Mouse (Mus musculus) limb, embryonic 13.5 days (tissue): Measurements from ENCODE around the gene Sh3d19. TPM values are rescaled to one million over a fixed set of nuclear protein-coding genes. Genes with fewer than 3 reads are reported as not detected.
A peak's percentile ranks its signal among the peaks of the same experiment; 100 is the strongest.

Experiments used
- ATAC-seq: fragments of 200-750 bp; cut with Nextera tagmentation; 2 replicates; pipeline ENCODE4 v1.8.0; 2017; ENCODE audit warnings: low read depth, moderate number of reproducible peaks, moderate TSS enrichment; ENCODE audit not compliant: low FRiP score
- H3K27ac ChIP-seq: fragments of 300-500 bp; sonication (generic); 2 replicates; pipeline ENCODE4 v1.5.1; 2015; ENCODE audit warnings: inconsistent platforms, mild to moderate bottlenecking, moderate library complexity
- H3K27me3 ChIP-seq: fragments of 300-500 bp; sonication (generic); 2 replicates; pipeline ENCODE4 v1.6.1; 2015; ENCODE audit warnings: mild to moderate bottlenecking, inconsistent platforms
- H3K36me3 ChIP-seq: fragments of 300-500 bp; sonication (generic); 2 replicates; pipeline ENCODE4 v1.6.1; 2015; ENCODE audit warnings: inconsistent platforms, mild to moderate bottlenecking, moderate library complexity
- H3K4me1 ChIP-seq: fragments of 300-500 bp; sonication (generic); 2 replicates; pipeline ENCODE4 v1.6.1; 2015; ENCODE audit warnings: inconsistent platforms
- H3K4me2 ChIP-seq: fragments of 300-500 bp; sonication (generic); replicated peaks from 2 replicates; pipeline ENCODE4 v1.6.1; 2015; ENCODE audit warnings: inconsistent platforms, mild to moderate bottlenecking, moderate library complexity
- H3K4me3 ChIP-seq: fragments of 300-500 bp; sonication (generic); 2 replicates; pipeline ENCODE4 v1.5.1; 2015; ENCODE audit warnings: moderate library complexity, mild to moderate bottlenecking, inconsistent platforms
- H3K9ac ChIP-seq: fragments of 300-500 bp; sonication (generic); 2 replicates; pipeline ENCODE4 v1.6.1; 2015; ENCODE audit warnings: mild to moderate bottlenecking, inconsistent platforms
- H3K9me3 ChIP-seq: fragments of 300-500 bp; sonication (generic); 2 replicates; pipeline ENCODE4 v1.6.1; 2016; ENCODE audit warnings: inconsistent platforms
- WGBS: fragments of 180-500 bp; shearing (Covaris S2); methylation state at CpG from one replicate; pipeline ENCODE4 v1.1.7; 2015; 5-methylcytosine and 5-hydroxymethylcytosine counted together
- polyA plus RNA-seq: library from polyadenylated mRNA; unstranded; fragments of >200 nt; fragmentation: Nextera tagmentation; extraction: Ambion mirVana; gene quantifications from 2 replicates; pipeline ENCODE4 v1.2.1, GENCODE M21; 2015

Sh3d19 gene
- polyA plus RNA-seq, 1 experiment from 2014 or later, result 18.6 TPM

- no peak overlapping the region for H3K27ac ChIP-seq
- no peaks in the 10 kb centered on the region for H3K9me3 ChIP-seq
- H3K27me3 ChIP-seq, result no peaks in the 10 kb centered on the region
- no peak for ATAC-seq
- no peak overlapping the region for H3K9ac ChIP-seq
- no peak overlapping the region for H3K4me3 ChIP-seq
- 89% methylated on average over 6 of the region's 6 CpGs for WGBS
- no peak overlapping the region for H3K4me2 ChIP-seq
- peaks cover 54% of the 10 kb centered on the region for H3K36me3 ChIP-seq
- 0 out of 2 replicates have a peak, but pooled peaks cover 4% of the 10 kb centered on the region for H3K4me1 ChIP-seq
Observed at GRCm38 (mm10) chr3:86134939-86135638, 164.2 kb downstream of the Sh3d19 start.

GRCm38 (mm10) chr3:86135886-86136563 lies 165.1 kb downstream of the Sh3d19 start:
- no peaks in the 10 kb centered on the region for H3K27me3 ChIP-seq
- no peaks in the 10 kb centered on the region for H3K9me3 ChIP-seq
- H3K27ac ChIP-seq, result no peak overlapping the region
- H3K4me3 ChIP-seq, result no peak overlapping the region
- peaks cover 63% of the 10 kb centered on the region for H3K36me3 ChIP-seq
- H3K4me1 ChIP-seq, result peaks cover 13% of the 10 kb centered on the region
- no peak overlapping the region for H3K4me2 ChIP-seq
- 89% methylated on average over 6 of the region's 6 CpGs for WGBS
- no peak overlapping the region for H3K9ac ChIP-seq
- no peak for ATAC-seq

GRCm38 (mm10) chr3:86136936-86137574 lies 166.1 kb downstream of the Sh3d19 start:
- 92% methylated on average over 6 of the region's 6 CpGs for WGBS

GRCm38 (mm10) chr3:86139660-86140059 lies 168.8 kb downstream of the Sh3d19 start:
- Histone ChIP-seq H3K27me3 (no peaks in the 10 kb centered on the region), H3K9me3 (no peaks in the 10 kb centered on the region), H3K27ac (no peak overlapping the region), H3K9ac (no peak overlapping the region), H3K4me3 (no peak overlapping the region), H3K4me1 (peaks cover 25% of the 10 kb centered on the region), H3K36me3 (peaks cover 62% of the 10 kb centered on the region), H3K4me2 (no peak overlapping the region)
- no peak for ATAC-seq
- WGBS, result 94% methylated on average over 4 of the region's 4 CpGs

More at GRCm38 (mm10) chr3:86136936-86137574, 166.1 kb downstream of the Sh3d19 start:
- ATAC-seq, result no peak
- Histone ChIP-seq H3K4me3 (no peak overlapping the region), H3K27ac (no peak overlapping the region), H3K9ac (no peak overlapping the region), H3K36me3 (peaks cover 64% of the 10 kb centered on the region), H3K4me2 (no peak overlapping the region), H3K27me3 (no peaks in the 10 kb centered on the region), H3K4me1 (peaks cover 17% of the 10 kb centered on the region), H3K9me3 (no peaks in the 10 kb centered on the region)

GRCm38 (mm10) chr3:86141366-86141765 lies 170.5 kb downstream of the Sh3d19 start:
- Histone ChIP-seq H3K9ac (peak overlapping the region; percentile 100), H3K27me3 (no peaks in the 10 kb centered on the region), H3K36me3 (peaks cover 45% of the 10 kb centered on the region), H3K4me1 (peaks cover 25% of the 10 kb centered on the region), H3K27ac (peak overlapping the region; percentile 61; the same call in 1 of the 2 replicates), H3K4me3 (peak overlapping the region; percentile 96), H3K9me3 (no peaks in the 10 kb centered on the region), H3K4me2 (peak overlapping the region; percentile 88)
- 9% methylated on average over 7 of the region's 7 CpGs for WGBS
- ATAC-seq, result no peak

GRCm38 (mm10) chr3:86141886-86142262 lies 171.0 kb downstream of the Sh3d19 start:
- Histone ChIP-seq H3K4me2 (peak overlapping the region; percentile 88), H3K4me1 (peaks cover 25% of the 10 kb centered on the region), H3K27me3 (no peaks in the 10 kb centered on the region), H3K27ac (peak overlapping the region; percentile 88), H3K4me3 (peak overlapping the region; percentile 96), H3K9me3 (no peaks in the 10 kb centered on the region), H3K9ac (peak overlapping the region; percentile 100), H3K36me3 (peaks cover 40% of the 10 kb centered on the region)
- ATAC-seq, result peak; percentile 24; the same call in 1 of the 2 replicates
- WGBS, result 0% methylated on average over 18 of the region's 18 CpGs

- H3K4me2 ChIP-seq, result peak within 1 kb of the TSS; percentile 88
- ATAC-seq, result peak; percentile 95
- H3K36me3 ChIP-seq, result peaks cover 35% of the 10 kb centered on the region
- no peaks in the 10 kb centered on the region for H3K9me3 ChIP-seq
- peak within 1 kb of the TSS; percentile 88 for H3K27ac ChIP-seq
- under 1% methylated on average over 70 of the region's 77 CpGs for WGBS
- H3K4me3 ChIP-seq, result peak within 1 kb of the TSS; percentile 96
- no peaks in the 10 kb centered on the region for H3K27me3 ChIP-seq
- peak within 1 kb of the TSS; percentile 100 for H3K9ac ChIP-seq
- H3K4me1 ChIP-seq, result peaks cover 25% of the 10 kb centered on the region
Observed at GRCm38 (mm10) chr3:86142263-86142933, 171.5 kb downstream of the Sh3d19 start, which contains the start of gene Rps3a1. Gene Rps3a1 (minus strand): TSS chr3:86142702.

GRCm38 (mm10) chr3:86142934-86143317 lies 172.0 kb downstream of the Sh3d19 start:
- no peak; the same call in none of the 2 replicates for ATAC-seq
- Histone ChIP-seq H3K9ac (0 out of 2 replicates have a peak overlapping the region, but pooled peaks have one; percentile 25), H3K4me2 (peak overlapping the region; percentile 53), H3K4me1 (peaks cover 25% of the 10 kb centered on the region), H3K27ac (no peak overlapping the region), H3K27me3 (no peaks in the 10 kb centered on the region), H3K4me3 (peak overlapping the region; percentile 96), H3K9me3 (no peaks in the 10 kb centered on the region), H3K36me3 (peaks cover 30% of the 10 kb centered on the region)
- 24% methylated on average over 6 of the region's 6 CpGs for WGBS

GRCm38 (mm10) chr3:86143343-86143742 lies 172.4 kb downstream of the Sh3d19 start:
- WGBS, result 89% methylated on average over 6 of the region's 6 CpGs
- Histone ChIP-seq H3K4me1 (peaks cover 25% of the 10 kb centered on the region), H3K9me3 (no peaks in the 10 kb centered on the region), H3K9ac (0 out of 2 replicates have a peak overlapping the region, but pooled peaks have one; percentile 25), H3K27ac (no peak overlapping the region), H3K4me3 (no peak overlapping the region), H3K36me3 (peaks cover 26% of the 10 kb centered on the region), H3K27me3 (no peaks in the 10 kb centered on the region), H3K4me2 (peak overlapping the region; percentile 53; the same call in 1 of the 2 replicates)
- no peak for ATAC-seq

GRCm38 (mm10) chr3:86149063-86149462 lies 178.2 kb downstream of the Sh3d19 start:
- no peak overlapping the region; the same call in 1 of the 2 replicates for H3K4me2 ChIP-seq
- no peaks in the 10 kb centered on the region for H3K36me3 ChIP-seq
- WGBS, result 65% methylated on average over 6 of the region's 6 CpGs
- no peaks in the 10 kb centered on the region for H3K27me3 ChIP-seq
- peaks cover 17% of the 10 kb centered on the region for H3K4me1 ChIP-seq
- no peaks in the 10 kb centered on the region for H3K9me3 ChIP-seq
- peak overlapping the region; percentile 67; the same call in 1 of the 2 replicates for H3K27ac ChIP-seq
- no peak overlapping the region for H3K4me3 ChIP-seq
- ATAC-seq, result no peak
- H3K9ac ChIP-seq, result no peak overlapping the region

- ATAC-seq, result no peak
- WGBS, result 48% methylated on average over 9 of the region's 9 CpGs
- peak overlapping the region; percentile 67; the same call in 1 of the 2 replicates for H3K27ac ChIP-seq
Observed at GRCm38 (mm10) chr3:86149521-86149920, 178.6 kb downstream of the Sh3d19 start.

More at GRCm38 (mm10) chr3:86149521-86149920, 178.6 kb downstream of the Sh3d19 start:
- Histone ChIP-seq H3K9me3 (no peaks in the 10 kb centered on the region), H3K4me2 (peak overlapping the region; percentile 5; the same call in 1 of the 2 replicates), H3K27me3 (no peaks in the 10 kb centered on the region), H3K9ac (no peak overlapping the region), H3K4me3 (no peak overlapping the region), H3K4me1 (peaks cover 17% of the 10 kb centered on the region), H3K36me3 (no peaks in the 10 kb centered on the region)
